Mouse (Mus musculus) hindbrain, embryonic 12.5 days (tissue): Measurements from ENCODE around the gene Irx2. TPM values are rescaled to one million over a fixed set of nuclear protein-coding genes. Genes with fewer than 3 reads are reported as not detected.

Source experiments
- ATAC-seq: fragments of 200-750 bp; cut with Nextera tagmentation; 2 replicates; pipeline ENCODE4 v1.8.0; 2017; ENCODE audit warnings: moderate TSS enrichment; ENCODE audit not compliant: low FRiP score
- H3K27ac ChIP-seq: fragments of 300-500 bp; sonication (generic); 2 replicates; pipeline ENCODE4 v1.5.1; 2016; ENCODE audit warnings: mild to moderate bottlenecking
- H3K27me3 ChIP-seq: fragments of 300-500 bp; sonication (generic); 2 replicates; pipeline ENCODE4 v1.6.1; 2016; ENCODE audit warnings: mild to moderate bottlenecking
- H3K36me3 ChIP-seq: fragments of 300-500 bp; sonication (generic); 2 replicates; pipeline ENCODE4 v1.6.1; 2016; ENCODE audit warnings: mild to moderate bottlenecking
- H3K4me1 ChIP-seq: fragments of 300-500 bp; sonication (generic); 2 replicates; pipeline ENCODE4 v1.6.1; 2016
- H3K4me2 ChIP-seq: fragments of 300-500 bp; sonication (generic); replicated peaks from 2 replicates; pipeline ENCODE4 v1.6.1; 2016; ENCODE audit warnings: mild to moderate bottlenecking
- H3K4me3 ChIP-seq: fragments of 300-500 bp; sonication (generic); 2 replicates; pipeline ENCODE4 v1.5.1; 2016; ENCODE audit warnings: mild to moderate bottlenecking
- H3K9ac ChIP-seq: fragments of 300-500 bp; sonication (generic); 2 replicates; pipeline ENCODE4 v1.6.1; 2016; ENCODE audit warnings: mild to moderate bottlenecking, moderate library complexity
- H3K9me3 ChIP-seq: fragments of 300-500 bp; sonication (generic); replicated peaks from 2 replicates; pipeline ENCODE4 v1.6.1; 2016; ENCODE audit warnings: mild to moderate bottlenecking
- WGBS: fragments of 180-500 bp; shearing (Covaris S2); methylation state at CpG from one replicate; pipeline ENCODE4 v1.1.7; 2016; 5-methylcytosine and 5-hydroxymethylcytosine counted together
- polyA plus RNA-seq: library from polyadenylated mRNA; unstranded; fragments of >200 nt; fragmentation: Nextera tagmentation; extraction: Ambion mirVana; gene quantifications from 2 replicates; pipeline ENCODE4 v1.2.1, GENCODE M21; 2016

Irx2 gene
- polyA plus RNA-seq, 1 experiment from 2014 or later = 67.2 TPM

DNA sequence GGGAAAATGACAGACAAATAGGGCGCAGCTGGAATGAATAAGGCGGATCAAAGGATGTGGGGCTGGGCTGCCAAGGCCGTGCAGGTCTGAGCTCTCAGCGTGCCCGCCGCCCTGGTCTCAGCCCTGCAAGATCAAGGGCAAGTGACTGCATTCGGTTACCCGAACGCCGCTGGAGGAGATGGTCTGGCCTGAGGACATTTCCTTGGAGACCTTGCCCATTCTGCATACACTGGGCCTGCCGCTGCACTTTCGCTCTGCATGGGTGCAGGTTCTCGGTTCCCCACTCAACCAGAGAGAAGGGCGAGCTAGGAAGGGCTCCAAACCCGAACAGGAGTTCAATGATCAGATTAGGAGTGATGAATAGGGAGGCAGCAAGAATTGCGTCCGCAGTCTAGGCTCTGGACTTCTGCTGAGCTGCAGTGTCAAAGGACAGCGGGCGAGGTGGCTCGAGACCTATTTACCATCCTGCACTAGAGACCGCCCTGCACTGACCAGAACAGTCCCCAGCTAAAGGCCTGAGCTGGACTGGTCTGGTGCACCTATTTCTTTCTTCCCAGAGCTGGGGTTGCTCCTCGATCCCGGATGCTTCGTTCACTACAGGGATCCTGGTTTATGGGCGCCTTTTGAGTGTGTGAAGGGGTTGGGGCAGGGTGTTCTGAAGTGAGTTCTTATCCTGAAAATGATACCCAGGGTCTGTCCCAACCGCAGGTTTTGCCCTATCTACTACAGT lies 9.9 kb downstream of the Irx2 start:
- H3K4me1 ChIP-seq = peaks cover 59% of the 10 kb centered on the region
- 7% methylated on average over 26 of the region's 26 CpGs for WGBS
- H3K9ac ChIP-seq = peak overlapping the region; percentile 59; the same call in 1 of the 2 replicates
- H3K4me2 ChIP-seq = peak overlapping the region; percentile 56
- ATAC-seq = no peak
- H3K4me3 ChIP-seq = peak overlapping the region; percentile 31; the same call in 1 of the 2 replicates
- no peak overlapping the region for H3K27ac ChIP-seq
- no peaks in the 10 kb centered on the region for H3K9me3 ChIP-seq
- peaks cover 61% of the 10 kb centered on the region for H3K27me3 ChIP-seq
- H3K36me3 ChIP-seq = no peaks in the 10 kb centered on the region

- WGBS = 3% methylated on average over 32 of the region's 32 CpGs
- no peaks in the 10 kb centered on the region for H3K9me3 ChIP-seq
- peak; percentile 38 for ATAC-seq
- peak overlapping the region; percentile 37; the same call in 1 of the 2 replicates for H3K27ac ChIP-seq
- peak overlapping the region; percentile 56 for H3K4me2 ChIP-seq
- H3K36me3 ChIP-seq = no peaks in the 10 kb centered on the region
- H3K4me3 ChIP-seq = peak overlapping the region; percentile 31
- H3K27me3 ChIP-seq = peaks cover 61% of the 10 kb centered on the region
- H3K9ac ChIP-seq = peak overlapping the region; percentile 59
- H3K4me1 ChIP-seq = peaks cover 55% of the 10 kb centered on the region
Observed at GRCm38 (mm10) chr13:72639441-72640130, 11.0 kb downstream of the Irx2 start.

- peaks cover 50% of the 10 kb centered on the region for H3K4me1 ChIP-seq
- H3K27me3 ChIP-seq = peaks cover 55% of the 10 kb centered on the region
- ATAC-seq = peak; percentile 4; the same call in 1 of the 2 replicates
- peak overlapping the region; percentile 56 for H3K4me2 ChIP-seq
- no peaks in the 10 kb centered on the region for H3K9me3 ChIP-seq
- no peak overlapping the region for H3K27ac ChIP-seq
- H3K9ac ChIP-seq = 0 out of 2 replicates have a peak overlapping the region, but pooled peaks have one; percentile 59
- H3K36me3 ChIP-seq = no peaks in the 10 kb centered on the region
- WGBS = 5% methylated on average over 11 of the region's 11 CpGs
- H3K4me3 ChIP-seq = peak overlapping the region; percentile 31
Observed at GRCm38 (mm10) chr13:72640131-72640521, 11.5 kb downstream of the Irx2 start.

- WGBS = 63% methylated on average over 1 of the region's 1 CpGs
Observed at GRCm38 (mm10) chr13:72656447-72656846, 27.8 kb downstream of the Irx2 start.

GRCm38 (mm10) chr13:72675826-72676225 lies 47.2 kb downstream of the Irx2 start:
- no peak for ATAC-seq
- no peaks in the 10 kb centered on the region for H3K4me1 ChIP-seq
- H3K36me3 ChIP-seq = no peaks in the 10 kb centered on the region
- 96% methylated on average over 1 of the region's 1 CpGs for WGBS
- no peak overlapping the region for H3K9ac ChIP-seq
- H3K4me2 ChIP-seq = no peak overlapping the region
- H3K27ac ChIP-seq = no peak overlapping the region
- no peak overlapping the region for H3K4me3 ChIP-seq
- H3K27me3 ChIP-seq = no peaks in the 10 kb centered on the region
- no peaks in the 10 kb centered on the region for H3K9me3 ChIP-seq

More at GRCm38 (mm10) chr13:72656447-72656846, 27.8 kb downstream of the Irx2 start:
- Histone ChIP-seq H3K27me3 (no peaks in the 10 kb centered on the region), H3K36me3 (no peaks in the 10 kb centered on the region), H3K27ac (no peak overlapping the region), H3K4me2 (no peak overlapping the region), H3K4me1 (no peaks in the 10 kb centered on the region), H3K9me3 (no peaks in the 10 kb centered on the region), H3K9ac (no peak overlapping the region), H3K4me3 (no peak overlapping the region)
- ATAC-seq = no peak
